Mouse (Mus musculus): ENCODE results near the gene Clcnkb. TPM values are rescaled to one million over a fixed set of nuclear protein-coding genes. Genes with fewer than 3 reads are reported as not detected.

Gene Clcnkb
- total and polyA plus RNA-seq, 3 experiments: not detected

DNA sequence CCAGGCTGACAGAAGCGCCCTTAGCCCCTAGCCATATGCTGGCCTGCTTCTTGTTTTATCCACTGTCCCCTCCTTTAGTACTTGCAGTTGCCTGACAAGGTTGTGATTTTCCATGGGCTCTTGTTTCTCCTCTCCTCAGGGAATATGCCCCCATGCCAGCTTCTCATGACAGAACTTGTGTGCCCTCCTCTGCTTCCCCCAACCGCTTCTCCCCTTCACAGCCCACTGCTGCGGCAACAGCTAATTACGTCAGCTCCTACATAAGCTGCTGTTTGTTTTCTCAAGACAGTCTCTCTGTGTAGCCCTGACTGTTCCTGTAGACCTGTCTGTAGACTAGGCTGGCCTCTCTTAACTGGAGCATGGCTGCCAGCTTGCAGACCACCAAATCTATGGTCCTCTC is 39.7 kb upstream of the Clcnkb start:
- H3K36me3 ChIP-seq (ENCODE audit: control insufficient read depth in 1 of 2, insufficient read depth in 2 of 2, low read length in 2 of 2): peaks cover 1 to 7% of the 10 kb centered on the region in 2 experiments; a peak in 3 of 4 replicates
- no peak for TF ChIP-seq TBP (IDR thresholded peaks at IDR 0.05; ENCODE audit: low read depth, low read length)
- TF ChIP-seq RAD21 (IDR thresholded peaks at IDR 0.05; ENCODE audit: low read depth, low read length): no peak
- TF ChIP-seq KAT2A (conservative IDR thresholded peaks at IDR 0.05; ENCODE audit: low read depth, low read length): no peak
- no peak for TF ChIP-seq NELFE (IDR thresholded peaks at IDR 0.05; ENCODE audit: low read depth, low read length)
- no peak for TF ChIP-seq ZC3H11A (IDR thresholded peaks at IDR 0.05; ENCODE audit: low read depth, low read length)
- no peak for TF ChIP-seq ETS1 (IDR thresholded peaks at IDR 0.05; ENCODE audit: low read depth, low read length)
- TF ChIP-seq CTCF (IDR thresholded peaks at IDR 0.05 in 2 of 3, conservative IDR thresholded peaks at IDR 0.05 in 1 of 3; ENCODE audit: control insufficient read depth in 1 of 3, insufficient read depth in 1 of 3, low read depth in 2 of 3, low read length in 3 of 3, poor library complexity in 1 of 3, severe bottlenecking in 1 of 3): no peak
- no peak for TF ChIP-seq SIN3A (IDR thresholded peaks at IDR 0.05; ENCODE audit: low read length)
- TF ChIP-seq MXI1 (IDR thresholded peaks at IDR 0.05; ENCODE audit: low read depth, low read length): no peak
- H3K27me3 ChIP-seq (ENCODE audit: control insufficient read depth in 1 of 2, insufficient read depth in 2 of 2, low read length in 2 of 2): no peaks in the 10 kb centered on the region
- DNase-seq (ENCODE audit: low read depth, low spot score): no peak
- H3K9ac ChIP-seq (ENCODE audit: control insufficient read depth, low read depth, low read length, poor library complexity, severe bottlenecking): no peak overlapping the region
- no peaks in the 10 kb centered on the region for H3K9me3 ChIP-seq (replicated peaks; ENCODE audit: insufficient read depth, low read length)
- H3K4me3 ChIP-seq (ENCODE audit: control insufficient read depth in 1 of 2, insufficient read depth in 1 of 2, low read depth in 2 of 2, low read length in 2 of 2): no peak overlapping the region
- H3K4me1 ChIP-seq (ENCODE audit: control insufficient read depth in 1 of 2, insufficient read depth in 2 of 2, low read length in 2 of 2): peaks cover 7% of the 10 kb centered on the region in 2 experiments
- H3K27ac ChIP-seq (ENCODE audit: control insufficient read depth, low read depth, low read length): no peak overlapping the region
- peaks cover 6% of the 10 kb centered on the region; the same call in 1 of the 2 replicates for H3K79me2 ChIP-seq (ENCODE audit: control insufficient read depth, insufficient read depth, low read length, poor library complexity)

DNA sequence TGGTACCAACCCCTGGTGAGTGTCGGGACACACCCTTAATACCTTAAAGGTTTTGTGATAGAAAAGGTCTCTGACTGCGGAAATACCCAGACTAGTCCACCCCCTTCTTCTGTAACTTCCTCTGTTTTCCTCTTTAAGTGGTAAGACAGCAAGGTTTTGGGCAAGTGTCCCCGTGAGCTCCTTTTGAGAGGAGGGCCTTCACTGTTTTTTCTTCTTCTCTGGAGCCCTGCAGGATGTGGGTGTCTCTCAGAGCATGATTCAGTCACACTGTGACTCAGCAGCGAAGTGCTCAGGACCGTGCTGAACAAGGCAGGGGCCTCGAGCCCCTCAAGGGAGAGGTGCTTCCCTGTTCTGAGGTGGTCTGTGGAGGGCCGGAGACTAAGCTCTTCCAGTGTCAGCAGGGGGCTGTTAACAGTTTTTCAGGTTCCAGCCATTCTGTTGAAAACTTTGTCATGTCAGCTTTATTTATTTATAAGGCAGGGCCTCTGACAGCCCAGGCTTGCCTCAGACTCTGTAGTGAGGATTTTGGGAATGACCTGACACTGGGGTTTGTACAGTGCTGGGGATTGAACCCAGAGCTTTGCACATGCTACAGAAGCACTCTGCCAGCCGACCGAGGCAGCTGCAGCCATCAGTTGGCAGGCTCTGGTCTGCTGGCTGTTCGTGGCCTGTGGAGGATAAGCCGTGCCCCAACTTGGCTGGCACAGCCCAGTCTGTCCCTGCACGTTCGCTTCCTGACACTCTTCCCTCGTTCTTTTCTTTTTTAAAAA is 39.0 kb upstream of the Clcnkb start:
- no peak for DNase-seq (ENCODE audit: low read depth, low spot score)
- H3K4me3 ChIP-seq (ENCODE audit: control insufficient read depth in 1 of 2, insufficient read depth in 1 of 2, low read depth in 2 of 2, low read length in 2 of 2): no peak overlapping the region
- H3K27me3 ChIP-seq (ENCODE audit: control insufficient read depth in 1 of 2, insufficient read depth in 2 of 2, low read length in 2 of 2): no peaks in the 10 kb centered on the region
- no peak overlapping the region for H3K9ac ChIP-seq (ENCODE audit: control insufficient read depth, low read depth, low read length, poor library complexity, severe bottlenecking)
- peaks cover 7 to 11% of the 10 kb centered on the region in 2 experiments for H3K4me1 ChIP-seq (ENCODE audit: control insufficient read depth in 1 of 2, insufficient read depth in 2 of 2, low read length in 2 of 2)
- TF ChIP-seq EP300 (IDR thresholded peaks at IDR 0.05; ENCODE audit: low read depth in 1 of 2, low read length in 2 of 2) (no peak), SIN3A (IDR thresholded peaks at IDR 0.05; ENCODE audit: low read length) (no peak), MXI1 (IDR thresholded peaks at IDR 0.05; ENCODE audit: low read depth, low read length) (no peak), E2F4 (IDR thresholded peaks at IDR 0.05; ENCODE audit: borderline replicate concordance, low read depth, low read length) (no peak), CHD2 (IDR thresholded peaks at IDR 0.05; ENCODE audit: low read length) (no peak), POLR2AphosphoS5 (IDR thresholded peaks at IDR 0.05; ENCODE audit: borderline replicate concordance, low read depth, low read length) (no peak), CTCF (IDR thresholded peaks at IDR 0.05 in 2 of 3, conservative IDR thresholded peaks at IDR 0.05 in 1 of 3; ENCODE audit: control insufficient read depth in 1 of 3, insufficient read depth in 1 of 3, low read depth in 2 of 3, low read length in 3 of 3, poor library complexity in 1 of 3, severe bottlenecking in 1 of 3) (no peak), RCOR1 (IDR thresholded peaks at IDR 0.05; ENCODE audit: low read depth, low read length) (no peak), TBP (IDR thresholded peaks at IDR 0.05; ENCODE audit: low read depth, low read length) (no peak), UBTF (IDR thresholded peaks at IDR 0.05; ENCODE audit: borderline replicate concordance, insufficient read depth, low read depth, low read length) (no peak)
- H3K27ac ChIP-seq (ENCODE audit: control insufficient read depth, low read depth, low read length): no peak overlapping the region
- peaks cover 1 to 7% of the 10 kb centered on the region in 2 experiments; a peak in 3 of 4 replicates for H3K36me3 ChIP-seq (ENCODE audit: control insufficient read depth in 1 of 2, insufficient read depth in 2 of 2, low read length in 2 of 2)
- H3K79me2 ChIP-seq (ENCODE audit: control insufficient read depth, insufficient read depth, low read length, poor library complexity): peaks cover 6% of the 10 kb centered on the region; the same call in 1 of the 2 replicates
- H3K9me3 ChIP-seq (replicated peaks; ENCODE audit: insufficient read depth, low read length): no peaks in the 10 kb centered on the region
